Mouse (Mus musculus): ENCODE measurements around the gene Eml5.

Eml5 gene

GRCm38 (mm10) chr12:98736951-98737800, 164.1 kb downstream of the Eml5 start, which contains the start of gene Ptpn21:
Ptpn21 (minus strand) TSS chr12:98737405.
- no peak for DNase-seq (ENCODE audit: low read depth, low spot score)

Measured in skeletal muscle tissue, adult 2 months (tissue).